Mouse (Mus musculus): ENCODE measurements around the gene Znrf1.

The Znrf1 gene

DNA sequence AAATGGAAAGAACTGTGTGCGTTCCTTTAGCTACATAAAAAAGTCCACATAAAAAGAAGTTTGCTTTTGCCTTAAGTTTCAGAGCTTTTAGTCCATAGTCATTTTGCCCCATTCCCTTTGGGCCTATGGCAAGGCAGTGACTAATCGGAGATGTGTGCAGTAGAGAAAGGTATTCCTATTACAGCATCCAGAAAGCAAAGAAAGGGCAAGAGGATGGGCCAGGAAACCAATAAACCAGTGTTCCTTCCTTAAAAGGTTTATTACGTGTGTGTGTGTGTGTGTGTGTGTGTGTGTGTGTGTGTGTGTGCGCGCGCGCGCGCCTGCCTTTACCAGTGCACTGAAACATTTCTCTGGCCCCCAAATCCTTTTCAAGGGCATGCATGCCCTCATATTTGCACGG, 35.8 kb downstream of the Znrf1 start:
- no peak for DNase-seq

DNA sequence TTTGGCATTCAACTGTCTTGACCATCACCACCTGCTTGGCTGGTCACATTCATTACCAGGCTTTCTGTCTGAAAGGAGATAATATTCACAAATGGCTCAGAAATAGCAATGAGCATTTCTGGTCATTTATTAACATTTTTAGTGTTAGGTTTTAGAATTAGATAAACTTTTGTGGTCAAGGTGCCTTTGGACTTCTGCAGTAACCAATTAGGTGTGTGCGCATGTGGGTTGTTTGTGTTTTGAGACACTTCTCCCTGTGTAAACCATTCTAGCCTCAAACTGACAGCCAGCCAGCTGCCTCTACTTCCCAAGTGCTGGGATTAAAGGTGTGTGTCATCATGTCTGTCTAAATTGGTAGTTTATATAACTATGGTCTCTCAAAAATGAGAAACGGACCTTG, 36.5 kb downstream of the Znrf1 start:
- DNase-seq, result no peak

DNA sequence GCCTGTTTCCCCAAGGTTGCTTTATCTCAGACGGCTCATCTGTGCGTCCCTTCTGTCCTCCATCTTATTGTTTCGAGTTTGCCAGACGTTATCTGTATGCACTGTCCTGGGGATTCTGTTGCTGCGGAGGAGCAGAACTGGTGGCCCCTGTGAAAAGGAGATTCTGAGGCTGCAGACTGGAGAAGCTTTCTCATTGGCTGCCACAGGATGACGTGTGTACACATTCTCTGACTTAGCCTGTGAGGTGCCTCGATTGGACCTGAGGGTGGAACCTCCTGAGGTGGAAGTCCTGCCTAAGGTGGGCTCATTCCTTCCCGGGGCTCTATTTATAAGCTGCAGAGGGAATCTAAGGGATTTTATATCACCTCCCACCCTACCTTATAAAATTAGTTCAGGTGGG, 37.7 kb downstream of the Znrf1 start:
- peak; percentile 16 for DNase-seq

DNA sequence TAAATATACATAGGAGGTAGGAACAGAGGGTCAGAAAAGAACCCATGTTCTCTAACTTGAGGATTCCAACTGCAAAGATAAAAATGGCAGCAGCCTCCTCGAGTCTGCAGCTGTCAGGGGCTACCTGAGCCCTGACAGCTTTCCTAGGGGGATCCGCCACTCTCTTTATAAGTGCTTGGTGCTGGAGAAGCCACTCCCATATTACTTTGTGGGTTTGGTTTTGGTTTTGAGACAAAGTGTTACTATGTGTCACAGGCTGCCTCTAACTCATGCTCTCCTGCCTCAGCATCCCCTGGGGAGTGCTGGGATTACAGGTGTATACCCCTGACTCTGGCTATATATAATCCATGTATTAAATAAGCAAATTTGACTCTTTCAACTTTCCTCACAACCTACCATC, 38.1 kb downstream of the Znrf1 start:
- no peak for DNase-seq

DNA sequence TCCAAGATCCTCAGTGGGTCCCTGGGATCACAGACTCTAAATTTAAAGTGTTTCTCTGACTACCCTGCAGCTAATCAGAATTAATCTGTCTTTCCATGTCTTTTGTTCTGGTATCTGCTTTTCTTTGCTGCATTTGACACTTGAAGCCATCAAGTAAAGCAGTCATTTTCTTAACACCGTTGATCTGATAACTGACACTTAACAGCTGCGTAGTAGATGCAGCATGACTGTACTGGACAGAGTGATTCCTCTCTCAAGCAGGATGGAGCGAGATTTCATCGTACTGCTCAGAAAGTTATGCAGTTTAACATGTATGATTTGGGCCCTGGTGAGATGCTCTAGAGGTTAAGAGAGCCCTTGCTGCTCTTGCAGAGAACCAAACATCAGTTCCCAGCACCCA, 39.6 kb downstream of the Znrf1 start:
- no peak for DNase-seq

DNA sequence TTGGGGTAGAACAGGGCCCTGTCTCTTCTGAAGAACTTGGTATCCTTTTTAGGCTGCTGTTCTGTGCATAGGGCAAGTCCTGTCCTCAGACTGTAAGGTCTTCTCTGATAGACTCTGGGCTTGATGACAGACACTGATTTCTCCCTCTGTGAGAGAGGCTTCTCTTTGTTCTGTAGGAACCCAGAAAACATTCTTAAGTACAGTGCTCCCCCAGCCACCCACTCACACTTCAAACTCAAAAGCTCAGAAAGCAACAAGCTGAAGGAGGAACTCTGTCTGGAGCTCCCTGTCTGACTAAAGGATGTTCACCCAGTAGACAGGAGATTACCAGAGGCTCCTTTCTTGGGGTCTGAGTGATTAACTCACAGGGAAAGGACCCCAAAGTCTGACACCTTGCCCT, 40.6 kb downstream of the Znrf1 start:
- DNase-seq, result no peak

DNA sequence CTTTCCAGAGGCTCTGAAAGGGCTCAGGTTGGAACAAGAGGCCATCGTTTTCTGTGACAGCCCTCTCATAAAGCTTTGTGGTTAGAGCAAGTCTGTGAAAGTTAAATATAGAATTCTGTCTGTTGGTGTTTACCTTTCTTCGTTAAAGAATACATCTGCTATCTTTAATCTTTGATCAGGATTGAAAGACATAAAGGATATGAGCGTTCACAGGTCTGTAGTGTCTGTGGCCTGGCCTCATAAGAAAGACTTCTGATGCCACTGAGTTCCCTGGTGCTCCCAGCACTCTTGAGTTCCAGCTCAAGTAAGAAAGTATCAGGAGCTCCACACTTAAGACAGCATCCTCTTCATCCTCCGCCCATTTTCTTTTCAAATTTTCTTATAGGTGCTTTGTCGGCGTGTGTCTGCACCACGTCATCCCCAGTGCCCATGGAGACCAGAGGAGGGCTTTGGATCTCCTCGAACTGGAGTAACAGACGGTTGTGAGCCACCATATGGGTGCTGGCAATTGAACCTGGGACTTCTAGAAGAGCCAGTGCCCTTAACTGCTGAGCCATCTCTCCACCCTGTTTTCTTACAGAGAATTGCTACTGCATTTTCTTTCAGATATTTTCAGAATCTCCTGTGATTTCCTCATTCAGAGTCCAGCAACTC, 42.1 kb downstream of the Znrf1 start:
- no peak for DNase-seq

DNA sequence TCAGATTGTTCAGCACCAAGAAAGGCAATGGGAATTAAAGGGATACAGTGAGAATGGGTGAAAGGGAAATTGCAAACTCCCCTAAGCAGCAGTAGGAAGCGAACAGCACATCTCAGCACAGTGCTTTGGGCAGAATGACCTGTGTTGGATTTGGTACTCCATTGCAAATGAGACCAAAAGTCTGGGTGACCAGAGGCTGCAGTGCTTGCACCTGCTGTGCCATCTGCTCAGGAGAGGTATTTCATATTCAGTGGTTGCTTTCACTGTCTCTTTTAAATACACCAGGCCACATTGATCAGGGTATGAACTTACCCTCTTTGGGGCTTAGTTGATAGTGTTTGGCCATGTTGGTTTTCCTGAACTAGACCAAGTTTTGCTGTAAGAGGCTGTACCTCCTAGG, 43.4 kb downstream of the Znrf1 start:
- DNase-seq, result no peak

DNA sequence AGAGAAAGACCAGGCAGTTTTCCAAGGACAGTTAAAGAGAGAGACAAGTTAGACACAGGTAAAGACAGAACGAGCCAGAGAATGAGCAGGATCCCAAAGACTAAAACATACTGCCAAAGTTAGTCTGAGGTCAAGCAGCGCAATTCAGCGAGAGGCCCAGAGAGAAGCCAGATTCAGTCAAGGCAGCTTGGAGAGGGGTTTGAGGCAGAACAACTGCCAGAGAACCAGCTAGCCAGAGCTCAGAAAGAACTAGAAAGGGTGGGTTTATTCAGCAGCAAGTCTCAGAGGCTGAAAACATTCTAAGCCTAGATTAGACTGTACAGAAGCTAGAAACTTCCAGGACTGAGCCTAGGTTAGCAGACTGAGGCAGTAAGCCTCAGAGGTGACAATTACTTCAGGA, 44.4 kb downstream of the Znrf1 start:
- no peak for DNase-seq

DNA sequence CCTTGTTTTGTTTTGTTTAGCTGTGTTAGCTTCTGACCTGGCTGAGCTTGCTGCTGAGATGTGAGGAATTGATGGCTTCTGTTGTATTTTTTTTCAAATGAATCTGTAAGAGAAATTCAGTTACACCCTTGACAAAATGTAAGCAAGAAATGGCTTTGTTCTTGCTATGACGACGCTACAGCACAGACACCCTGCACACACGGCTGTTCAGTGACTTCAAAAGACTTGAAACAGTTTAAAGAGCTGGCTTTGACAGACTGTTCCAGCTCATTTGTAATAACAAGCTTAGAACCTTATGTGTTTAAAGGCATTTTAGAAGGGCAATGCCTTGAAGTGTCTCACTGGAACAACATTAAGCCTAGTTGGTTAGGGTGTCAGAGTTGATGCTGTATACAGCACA, 46.5 kb downstream of the Znrf1 start:
- peak; percentile 21 for DNase-seq

DNA sequence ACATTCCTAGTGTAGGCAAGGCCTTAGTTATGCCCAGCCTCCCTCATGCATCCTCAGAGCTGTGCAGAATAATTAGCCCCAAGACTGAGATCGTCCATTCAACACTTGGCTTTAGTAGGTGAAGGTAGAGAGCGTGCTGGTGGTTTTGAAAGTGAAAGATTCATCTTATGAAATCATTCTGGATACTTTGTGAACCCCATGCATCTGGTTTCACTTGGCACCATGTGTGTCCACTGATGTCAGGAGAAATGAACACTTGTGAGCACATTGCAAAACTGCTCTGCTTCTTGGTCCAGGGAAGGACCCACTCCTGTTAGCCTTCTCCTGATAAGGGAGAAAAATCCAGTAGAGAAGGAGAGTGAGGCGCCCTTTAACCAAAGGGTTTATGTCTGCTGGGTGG, 49.0 kb downstream of the Znrf1 start:
- DNase-seq, result no peak

DNA sequence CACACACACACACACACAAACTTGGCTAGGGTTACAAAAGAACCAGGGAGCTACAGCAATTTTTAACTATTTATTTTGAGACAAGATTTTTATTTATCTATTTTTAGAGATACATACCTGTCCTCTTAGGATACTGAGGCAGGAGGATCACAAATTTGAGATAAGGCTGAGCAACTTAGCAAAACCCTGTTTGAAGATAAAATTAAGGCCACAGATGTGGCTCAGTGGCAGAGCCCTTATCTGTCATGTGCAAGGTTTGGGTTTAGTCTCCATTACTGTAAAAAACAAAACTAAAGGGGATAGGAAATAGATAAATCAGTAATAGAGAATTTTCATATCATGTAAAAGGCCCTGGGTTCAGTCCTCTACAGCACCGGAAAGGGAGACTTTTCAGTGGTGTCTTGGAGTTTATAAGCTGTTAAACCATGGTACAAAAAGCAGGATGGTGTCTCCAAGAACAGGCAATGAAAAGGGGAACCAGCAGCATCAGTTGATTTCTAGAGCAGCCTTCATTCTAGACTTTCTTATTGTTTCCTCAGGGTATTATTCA, 51.7 kb downstream of the Znrf1 start:
- no peak for DNase-seq

DNA sequence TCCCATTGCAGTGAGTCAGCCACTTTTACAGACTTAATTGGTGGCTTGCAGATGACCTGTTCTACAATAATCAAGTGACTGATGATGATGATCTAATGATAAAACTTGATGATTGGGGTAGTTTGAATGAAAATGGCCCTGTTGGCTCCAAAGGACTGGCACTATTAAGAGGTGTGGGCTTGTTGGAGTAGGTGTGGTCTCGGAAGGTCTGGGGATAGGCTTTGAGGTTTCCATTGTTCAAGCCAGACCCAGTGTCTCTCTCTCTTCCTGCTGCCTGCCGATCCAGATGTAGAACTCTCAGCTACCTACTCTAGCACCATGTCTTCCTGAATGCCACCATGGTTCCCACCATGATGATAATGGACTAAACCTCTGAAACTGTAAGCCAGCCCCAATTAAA, 52.4 kb downstream of the Znrf1 start:
- DNase-seq, result no peak

DNA sequence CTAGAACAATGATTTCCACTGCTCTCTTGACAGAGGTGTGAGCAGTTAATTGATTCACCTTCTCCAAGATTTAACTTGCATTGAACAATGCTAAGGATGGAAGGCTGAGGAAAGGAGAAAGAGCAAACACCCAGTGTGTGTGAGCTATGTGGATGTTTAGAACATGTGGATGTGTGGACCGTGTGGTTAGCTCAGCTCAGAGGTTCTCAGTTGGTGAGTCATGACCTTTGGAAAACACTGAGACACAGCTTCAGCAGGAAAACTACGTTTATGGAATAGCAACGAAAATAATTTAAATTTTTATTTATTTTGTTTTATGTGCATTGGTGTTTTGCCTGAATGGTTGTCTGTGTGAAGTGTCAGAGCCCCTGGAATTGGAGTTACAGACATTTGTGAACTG, 54.3 kb downstream of the Znrf1 start:
- no peak for DNase-seq

DNA sequence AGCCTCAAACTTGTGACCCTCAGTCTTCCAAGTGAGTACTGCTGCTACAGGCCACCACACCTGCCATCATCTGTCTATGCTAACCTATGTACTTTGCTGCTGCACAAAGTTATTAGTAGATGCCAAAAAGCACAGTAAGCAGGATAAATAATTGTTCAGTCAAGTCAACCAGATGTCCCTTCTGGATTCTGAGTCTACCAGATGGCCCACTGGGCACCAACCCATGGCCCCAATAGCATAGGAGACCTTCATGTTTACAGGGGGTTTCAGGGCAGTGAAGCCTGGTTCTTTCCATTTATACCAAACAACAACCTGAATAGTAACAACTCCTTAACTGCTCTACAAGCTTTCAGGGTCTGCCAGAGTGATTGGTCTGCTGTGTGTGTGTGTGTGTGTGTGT, 55.3 kb downstream of the Znrf1 start:
- DNase-seq, result no peak

DNA sequence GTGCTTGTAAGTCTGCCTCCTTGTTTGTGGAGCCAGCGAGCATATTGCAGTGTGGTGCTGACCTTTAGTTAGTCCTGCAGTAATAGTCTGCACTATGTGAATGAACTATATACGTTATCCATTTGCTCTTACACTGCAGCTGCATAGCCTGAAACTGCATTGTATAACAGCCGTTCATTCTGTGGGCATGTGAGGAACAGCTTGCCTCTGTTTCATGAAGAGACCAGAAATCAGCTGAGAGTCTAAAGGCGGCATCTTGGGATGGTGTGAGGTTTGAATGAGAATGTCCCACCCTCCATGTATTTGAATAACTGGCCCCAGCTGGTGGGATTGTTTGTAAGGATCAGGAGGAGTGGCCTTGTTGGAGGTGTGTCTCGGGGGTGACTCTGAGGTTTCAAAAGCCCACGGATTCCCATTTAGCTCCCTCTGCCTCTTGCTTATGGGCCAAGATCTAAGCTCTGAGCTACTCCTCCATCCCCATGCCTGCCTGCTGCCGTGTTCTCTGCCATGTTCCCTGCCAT, 56.6 kb downstream of the Znrf1 start:
- peak; percentile 28 for DNase-seq

DNA sequence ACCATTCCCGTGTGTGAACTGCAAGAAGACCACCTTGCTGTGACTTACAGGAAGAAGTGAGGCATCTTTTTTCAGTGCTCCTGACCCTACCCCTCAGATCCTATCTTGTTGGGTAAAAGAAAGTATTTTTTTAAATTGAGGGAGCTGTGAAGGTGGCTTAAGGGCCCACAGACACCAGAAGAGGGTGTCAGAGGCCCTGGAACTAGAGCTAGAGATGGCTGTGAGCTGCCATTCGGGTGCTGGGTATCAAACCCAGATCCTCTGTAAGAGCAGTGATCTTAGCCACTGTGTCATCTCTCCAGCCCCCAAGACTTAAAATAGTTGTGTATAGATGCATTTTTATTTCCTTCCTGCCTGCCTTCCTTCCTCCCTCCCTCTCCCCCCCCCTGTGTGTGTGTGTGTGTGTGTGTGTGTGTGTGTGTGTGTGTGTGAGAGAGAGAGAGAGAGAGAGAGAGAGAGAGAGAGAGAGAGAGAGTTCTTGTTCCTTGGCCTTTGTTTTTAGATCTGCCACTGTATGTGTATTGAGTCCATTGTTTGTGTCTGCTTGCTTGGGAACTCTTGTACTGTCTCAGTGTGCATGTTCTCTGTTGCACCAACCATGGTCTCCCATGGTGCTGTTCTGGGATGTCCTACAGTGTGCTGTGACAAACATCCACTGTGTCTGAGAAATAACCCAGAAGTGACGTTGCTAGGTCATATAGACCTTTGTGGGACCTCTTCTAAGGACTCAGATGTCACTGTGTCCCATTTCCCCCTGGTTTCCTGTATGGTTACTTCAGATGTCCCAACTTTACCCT, 58.3 kb downstream of the Znrf1 start:
- DNase-seq, result no peak

DNA sequence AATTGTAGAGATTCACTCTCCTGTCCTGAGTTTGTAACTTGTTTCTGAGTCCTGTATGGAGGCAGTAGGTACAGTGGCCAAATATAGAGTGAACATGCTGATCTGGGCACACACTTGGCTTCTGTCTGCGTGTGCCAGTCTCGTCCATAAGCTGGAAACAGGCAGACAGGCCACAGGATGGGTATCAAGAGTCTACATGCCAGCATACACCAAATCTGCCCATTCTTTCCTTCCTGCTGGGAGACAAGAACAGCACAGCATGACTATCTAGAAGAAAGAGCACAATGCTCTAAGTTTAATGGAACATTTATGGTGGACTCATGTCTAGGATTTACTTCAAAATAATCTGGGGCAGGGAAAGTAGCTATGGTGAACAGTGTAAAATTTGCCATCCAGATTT, 59.1 kb downstream of the Znrf1 start:
- DNase-seq, result no peak

DNA sequence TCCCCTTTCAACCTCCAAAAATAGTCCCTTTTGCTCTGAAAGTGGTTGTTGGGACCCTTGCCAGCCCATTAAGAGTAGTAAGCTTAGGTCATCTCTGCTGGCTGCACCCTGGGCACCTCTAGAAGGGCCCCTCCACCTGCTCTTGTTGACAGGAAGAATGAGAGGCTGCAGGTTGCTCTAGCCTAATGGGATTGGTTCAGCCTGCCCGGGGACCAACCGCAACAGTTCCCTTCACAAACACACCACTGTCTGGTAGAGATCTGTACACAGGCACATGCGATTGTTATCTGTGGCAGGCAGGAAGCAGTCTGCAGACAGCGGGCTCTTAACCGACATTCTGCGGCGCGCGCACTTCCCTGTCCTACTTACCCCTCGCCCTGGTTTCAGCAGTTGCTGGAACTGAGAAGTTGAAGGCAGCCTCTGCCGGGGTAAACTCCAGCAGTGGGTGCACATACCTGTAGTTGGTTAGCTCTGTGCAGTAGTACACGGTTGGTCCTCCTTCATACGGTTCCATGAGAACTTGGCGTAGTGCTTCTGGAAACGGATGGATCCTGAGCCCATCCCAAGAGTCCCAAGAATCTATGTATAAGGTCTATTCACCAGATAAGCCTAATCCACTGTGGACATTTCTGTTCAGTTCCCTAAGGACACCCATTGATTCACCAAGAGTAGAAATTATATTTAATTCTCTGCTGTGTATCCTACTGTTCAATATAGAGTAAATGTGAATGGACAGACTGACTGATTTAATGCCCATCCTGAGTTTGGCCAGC, 60.0 kb downstream of the Znrf1 start:
- DNase-seq, result peak; percentile 51

DNA sequence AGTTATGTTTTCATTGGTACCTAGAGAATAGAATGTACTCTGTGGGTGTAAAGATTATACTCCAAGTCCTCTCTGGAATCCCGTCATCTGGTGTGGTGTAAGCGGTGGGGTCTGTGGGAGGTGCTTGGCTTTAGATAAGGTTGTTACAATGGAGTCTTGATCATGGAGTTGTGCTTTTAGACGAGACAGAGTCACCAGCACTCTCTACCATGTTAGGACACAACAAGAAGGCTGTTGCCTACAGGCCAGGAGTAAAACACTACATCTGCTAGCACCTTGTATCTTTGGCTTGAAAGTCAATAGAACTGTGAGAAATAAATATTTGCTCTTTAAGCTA, 60.6 kb downstream of the Znrf1 start:
- DNase-seq, result no peak

DNA sequence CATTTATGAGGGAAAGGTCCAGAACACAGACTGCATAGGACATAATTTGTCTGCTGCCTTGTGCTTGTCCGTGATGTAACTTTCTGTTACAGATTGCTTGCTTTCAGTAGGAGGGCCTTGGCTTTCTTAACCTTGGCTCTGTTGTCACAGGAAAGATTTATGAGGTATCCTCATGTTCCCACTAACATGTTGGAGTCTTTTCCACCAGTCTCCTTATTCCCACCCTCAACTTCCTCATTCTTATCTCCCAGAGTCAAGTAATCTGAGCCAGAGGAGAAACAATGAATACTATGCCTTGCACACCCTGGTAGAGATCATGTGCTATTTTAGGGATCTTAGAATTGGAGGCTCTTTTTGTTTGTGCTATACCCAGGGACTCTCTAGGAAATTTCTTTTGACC, 61.4 kb downstream of the Znrf1 start:
- DNase-seq, result no peak

DNA sequence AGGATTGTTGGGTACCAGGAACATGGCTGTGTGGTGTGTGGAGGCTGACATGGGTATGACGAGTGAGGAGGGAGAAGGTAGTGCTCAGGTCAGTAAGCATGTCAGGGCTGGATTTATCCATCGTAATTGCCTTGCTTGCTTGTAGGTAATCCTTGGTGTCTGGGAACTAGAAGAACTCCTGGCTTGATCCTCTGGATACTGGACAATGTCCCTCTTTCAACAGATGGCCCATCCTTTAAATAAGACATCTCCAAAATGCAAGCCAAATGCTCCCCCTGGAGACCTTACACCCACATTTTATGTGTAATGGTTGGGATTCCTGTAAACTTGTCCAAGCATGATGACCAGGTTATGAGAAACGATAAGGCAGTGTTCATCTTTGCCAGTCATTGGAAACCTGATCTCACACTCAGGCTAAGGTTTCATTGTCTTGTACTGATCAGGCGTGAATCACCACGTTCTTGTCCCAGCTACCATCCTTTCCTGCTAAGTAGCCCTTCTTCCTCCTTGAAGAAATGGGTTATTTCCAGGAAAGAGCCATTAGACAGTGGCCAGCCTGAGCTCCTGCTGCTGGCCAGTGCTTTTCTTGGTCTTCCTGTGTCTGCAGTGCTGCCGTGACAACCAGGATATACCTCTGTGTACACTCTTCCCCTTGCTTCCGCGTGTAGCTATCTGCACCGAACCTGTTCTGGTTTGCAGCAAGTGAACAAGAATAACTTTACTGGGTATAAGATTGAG, 64.0 kb downstream of the Znrf1 start:
- no peak for DNase-seq

DNA sequence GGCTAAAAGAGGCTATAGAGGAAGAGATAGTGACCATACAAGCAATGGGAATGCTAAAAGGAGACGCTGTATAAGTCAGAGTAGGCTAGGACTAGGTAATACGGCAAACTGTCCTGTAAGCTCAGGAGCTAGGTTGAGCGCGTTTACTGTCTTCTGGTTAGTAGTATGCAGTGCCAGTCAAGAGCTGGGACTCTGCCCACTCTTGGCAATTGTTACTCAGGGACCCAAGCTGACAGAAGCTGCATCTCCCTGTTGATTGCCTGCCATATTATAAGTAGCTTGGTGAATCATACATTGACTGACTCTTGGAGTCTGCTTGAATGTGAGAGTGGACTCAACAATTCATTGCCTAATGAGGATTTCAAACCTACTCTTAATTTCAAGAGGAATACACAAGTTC, 66.2 kb downstream of the Znrf1 start:
- DNase-seq, result peak; percentile 65
